Mouse (Mus musculus) thymus, adult 2 months (tissue): ENCODE results near the gene Tmem189.

Experiments used
- CTCF ChIP-seq: fragments of 200-500 bp; IDR thresholded peaks from 2 replicates; pipeline ENCODE4 v1.5.1; 2012; ENCODE audit warnings: mild to moderate bottlenecking, control low read depth, low read length, moderate library complexity, borderline replicate concordance; ENCODE audit not compliant: control insufficient read depth, poor library complexity, insufficient read depth; ENCODE audit errors: extremely low read depth
- POLR2A ChIP-seq: fragments of 200-500 bp; IDR thresholded peaks from 2 replicates; pipeline ENCODE4 v1.6.1; 2012; ENCODE audit warnings: mild to moderate bottlenecking, low read length, control low read depth, moderate library complexity; ENCODE audit not compliant: control insufficient read depth, poor library complexity, insufficient read depth; ENCODE audit errors: extremely low read depth

GRCm38 (mm10) chr2:167722538-167722937 is 32.9 kb upstream of the Tmem189 start:
- TF ChIP-seq CTCF (no peak), POLR2A (no peak)
